Mouse (Mus musculus): ENCODE measurements around the gene Naa10.

DNA sequence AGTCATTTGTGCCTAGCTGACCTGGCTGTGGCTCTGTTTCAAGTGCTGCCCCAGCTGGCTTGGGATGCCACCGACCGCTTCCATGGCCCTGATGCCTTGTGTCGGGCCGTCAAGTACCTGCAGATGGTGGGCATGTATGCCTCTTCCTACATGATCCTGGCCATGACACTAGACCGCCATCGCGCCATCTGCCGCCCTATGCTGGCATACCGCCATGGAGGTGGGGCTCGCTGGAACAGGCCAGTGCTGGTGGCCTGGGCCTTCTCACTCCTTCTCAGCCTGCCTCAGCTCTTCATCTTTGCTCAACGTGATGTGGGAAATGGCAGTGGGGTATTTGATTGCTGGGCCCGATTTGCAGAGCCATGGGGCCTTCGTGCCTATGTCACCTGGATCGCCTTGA, 28.9 kb downstream of the Naa10 start:
- no peak for TF ChIP-seq POLR2A (IDR thresholded peaks at IDR 0.05; ENCODE audit: low read depth, low read length)
- no peak for TF ChIP-seq CTCF (IDR thresholded peaks at IDR 0.05; ENCODE audit: borderline replicate concordance, insufficient read depth, low read length)
